Comparison of ENCODE assay signal across 8 mouse cellular contexts in genomic region chr6:54816388-54817065, GRCm38 (mm10). TPM values are rescaled to one million over a fixed set of nuclear protein-coding genes. Genes with fewer than 3 reads are reported as not detected.
A peak's percentile ranks its signal among the peaks of the same experiment; 100 is the strongest.
DNase-seq lines count a peak whose midpoint lies in the region; ATAC-seq lines count a peak whose summit lies in the region.

Znrf2 (plus strand) TSS chr6:54816916.

- peak; percentile 98 for ATAC-seq in heart, embryonic 13.5 days (ENCODE audit: extremely low read depth, insufficient number of reproducible peaks, low FRiP score, low TSS enrichment)
- ATAC-seq in liver, embryonic 12.5 days = peak; percentile 99
- ATAC-seq in stomach, embryonic 15.5 days (ENCODE audit: insufficient read depth, low FRiP score, low read depth) = peak; percentile 98

- peak within 1 kb of the TSS; percentile 83 for H3K4me3 ChIP-seq in brown adipose tissue, adult 24 weeks (ENCODE audit: insufficient read depth, low read depth, low read length)
- H3K4me3 ChIP-seq in heart, embryonic 13.5 days = peak within 1 kb of the TSS; percentile 91
- H3K4me3 ChIP-seq in liver, embryonic 12.5 days = peak within 1 kb of the TSS; percentile 84
- peak within 1 kb of the TSS; percentile 86 for H3K4me3 ChIP-seq in stomach, embryonic 15.5 days (replicated peaks)

- peak within 1 kb of the TSS; percentile 98 for H3K9ac ChIP-seq in heart, embryonic 13.5 days
- H3K9ac ChIP-seq in liver, embryonic 12.5 days = peak within 1 kb of the TSS; percentile 93
- H3K9ac ChIP-seq in stomach, embryonic 15.5 days = peak within 1 kb of the TSS; percentile 91

- no peaks in the 10 kb centered on the region for H3K9me3 ChIP-seq in heart, embryonic 13.5 days
- no peaks in the 10 kb centered on the region for H3K9me3 ChIP-seq in liver, embryonic 12.5 days (replicated peaks)
- H3K9me3 ChIP-seq in stomach, embryonic 15.5 days = no peaks in the 10 kb centered on the region

- DNase-seq in CD4-positive, CD25-positive, alpha-beta regulatory T cell, adult 2 months (ENCODE audit: low read depth, low spot score) = peak; percentile 98
- DNase-seq in fat pad, adult 2 months (ENCODE audit: extremely low read depth, low read depth, low spot score) = peak; percentile 55
- peak; percentile 98 for DNase-seq in kidney, postnatal 10 days
- DNase-seq in natural killer cell, adult 2 months (ENCODE audit: low spot score in 2 of 2) = peak; percentile 84 to 90

- H3K27me3 ChIP-seq in heart, embryonic 13.5 days (replicated peaks) = no peaks in the 10 kb centered on the region
- no peaks in the 10 kb centered on the region for H3K27me3 ChIP-seq in liver, embryonic 12.5 days (replicated peaks)
- H3K27me3 ChIP-seq in stomach, embryonic 15.5 days (replicated peaks) = no peaks in the 10 kb centered on the region

- H3K36me3 ChIP-seq in heart, embryonic 13.5 days = no peaks in the 10 kb centered on the region
- H3K36me3 ChIP-seq in liver, embryonic 12.5 days = peaks cover 1% of the 10 kb centered on the region; the same call in 1 of the 2 replicates
- no peaks in the 10 kb centered on the region for H3K36me3 ChIP-seq in stomach, embryonic 15.5 days

- WGBS in heart, embryonic 13.5 days = under 1% methylated on average over 79 of the region's 88 CpGs
- 1% methylated on average over 54 of the region's 88 CpGs for WGBS in liver, embryonic 12.5 days (ENCODE audit: insufficient replicate concordance)
- WGBS in stomach, embryonic 15.5 days = under 1% methylated on average over 67 of the region's 88 CpGs

- peaks cover 8% of the 10 kb centered on the region; the same call in 1 of the 2 replicates for H3K4me1 ChIP-seq in brown adipose tissue, adult 24 weeks (ENCODE audit: control insufficient read depth, insufficient read depth, insufficient read length, low read length)
- peaks cover 44% of the 10 kb centered on the region for H3K4me1 ChIP-seq in heart, embryonic 13.5 days
- H3K4me1 ChIP-seq in liver, embryonic 12.5 days = peaks cover 40% of the 10 kb centered on the region
- H3K4me1 ChIP-seq in stomach, embryonic 15.5 days = peaks cover 21% of the 10 kb centered on the region

- H3K27ac ChIP-seq in brown adipose tissue, adult 24 weeks (replicated peaks; ENCODE audit: low read depth, low read length) = peak within 1 kb of the TSS; percentile 91
- peak within 1 kb of the TSS; percentile 97 for H3K27ac ChIP-seq in heart, embryonic 13.5 days (replicated peaks)
- H3K27ac ChIP-seq in liver, embryonic 12.5 days = peak within 1 kb of the TSS; percentile 98
- peak within 1 kb of the TSS; percentile 97 for H3K27ac ChIP-seq in stomach, embryonic 15.5 days

- peak within 1 kb of the TSS; percentile 89 for H3K4me2 ChIP-seq in heart, embryonic 13.5 days
- peak within 1 kb of the TSS; percentile 86 for H3K4me2 ChIP-seq in liver, embryonic 12.5 days
- peak within 1 kb of the TSS; percentile 61 for H3K4me2 ChIP-seq in stomach, embryonic 15.5 days

RNA-seq across cellular contexts. Expression of gene Znrf2, which starts in this region (rescaled TPM):
- 36.9 and 40.8 TPM in 2 replicates for polyA plus RNA-seq in brown adipose tissue, adult 24 weeks (2012; ENCODE audit: insufficient read depth, insufficient read length, missing spikeins)
- polyA plus RNA-seq in heart, embryonic 13.5 days (2015; fragmentation: Nextera tagmentation; extraction: Ambion mirVana) = 2.2 and 2.4 TPM in 2 replicates
- 2.9 and 3.2 TPM in 2 replicates for polyA plus RNA-seq in liver, embryonic 12.5 days (2016; fragmentation: Nextera tagmentation; extraction: Ambion mirVana)
- 4.3 and 5.3 TPM in 2 replicates for polyA plus RNA-seq in stomach, embryonic 15.5 days (2015; fragmentation: Nextera tagmentation; extraction: Ambion mirVana)

Comparison
In these comparisons a context has a peak if more than half of its experiments do, and no peak if none do; other contexts are left out.
1. Peak in every context shown above with its lines: DNase-seq, ATAC-seq, H3K4me3 ChIP-seq and H3K27ac ChIP-seq.